Mouse (Mus musculus) CD8-positive naive resting alpha-beta T cell, adult 2 months (primary cell): ENCODE results near the gene Adcy6.

ENCODE experiments used
- DNase-seq, 2 experiments: peaks; one replicate each; pipeline ENCODE4 v3.0.0; 2022; ENCODE audit warnings: low read depth in 2 of 2, low spot score in 2 of 2

The Adcy6 gene

GRCm38 (mm10) chr15:98567278-98568134 is 42.4 kb downstream of the Adcy6 start:
- peak; percentile 100 for DNase-seq

- no peak for DNase-seq
Observed at GRCm38 (mm10) chr15:98566973-98567277, 43.0 kb downstream of the Adcy6 start.

- no peak for DNase-seq
Observed at GRCm38 (mm10) chr15:98557186-98557585, 52.7 kb downstream of the Adcy6 start.

GRCm38 (mm10) chr15:98555881-98556280 is 54.0 kb downstream of the Adcy6 start:
- DNase-seq: no peak

- no peak for DNase-seq
Observed at GRCm38 (mm10) chr15:98552758-98553157, 57.1 kb downstream of the Adcy6 start.

GRCm38 (mm10) chr15:98546843-98547242 is 63.0 kb downstream of the Adcy6 start:
- no peak for DNase-seq

- DNase-seq: no peak
Observed at GRCm38 (mm10) chr15:98545151-98545550, 64.7 kb downstream of the Adcy6 start.

GRCm38 (mm10) chr15:98543341-98543740 is 66.5 kb downstream of the Adcy6 start:
- DNase-seq: no peak

GRCm38 (mm10) chr15:98541064-98541463 is 68.8 kb downstream of the Adcy6 start:
- DNase-seq: no peak
